Mouse (Mus musculus): ENCODE results near the gene Unc13b.

- TF ChIP-seq CTCF (IDR thresholded peaks at IDR 0.05) (no peak), EP300 (IDR thresholded peaks at IDR 0.05) (no peak)
Observed at GRCm38 (mm10) chr4:43206989-43207388, 148.2 kb downstream of the Unc13b start.

Data from lung, postnatal 0 days (tissue).